Mouse (Mus musculus): ENCODE data around the gene Khdc1a. TPM values are rescaled to one million over a fixed set of nuclear protein-coding genes. Genes with fewer than 3 reads are reported as not detected.
A peak's percentile ranks its signal among the peaks of the same experiment; 100 is the strongest.
"Not testable (repeated sequence)": the region's sequence is repeated elsewhere in the genome, so short reads cannot be mapped to it uniquely, and the experiment has no call there.

Gene Khdc1a
- polyA plus RNA-seq, 1 experiment from 2014 or later: not detected

- ATAC-seq (ENCODE audit: insufficient read depth): no peak
- 72% methylated on average over 16 of the region's 16 CpGs for WGBS
Measured at GRCm38 (mm10) chr1:21333222-21333973, 16.0 kb upstream of the Khdc1a start.

GRCm38 (mm10) chr1:21335836-21336235 lies 13.6 kb upstream of the Khdc1a start:
- no peaks in the 10 kb centered on the region for H3K36me3 ChIP-seq (ENCODE audit: insufficient read depth)
- H3K4me1 ChIP-seq (ENCODE audit: insufficient read depth): no peaks in the 10 kb centered on the region
- H3K9me3 ChIP-seq (ENCODE audit: low read depth, low read length): no peaks in the 10 kb centered on the region
- H3K4me2 ChIP-seq: no peak overlapping the region
- ATAC-seq (ENCODE audit: insufficient read depth) (no peak), DNase-seq (no peak)
- no peak overlapping the region for H3K4me3 ChIP-seq (ENCODE audit: low read depth, low read length)
- no peak overlapping the region for H3K9ac ChIP-seq
- no peak for TF ChIP-seq CTCF (IDR thresholded peaks at IDR 0.05; ENCODE audit: low read depth)
- no peak overlapping the region for H3K27ac ChIP-seq (ENCODE audit: low read depth)
- no peaks in the 10 kb centered on the region for H3K27me3 ChIP-seq (ENCODE audit: insufficient read depth, low read length)

More at GRCm38 (mm10) chr1:21333222-21333973, 16.0 kb upstream of the Khdc1a start:
- DNase-seq: no peak
- H3K27me3 ChIP-seq (ENCODE audit: insufficient read depth, low read length): no peaks in the 10 kb centered on the region
- TF ChIP-seq CTCF (IDR thresholded peaks at IDR 0.05; ENCODE audit: low read depth): no peak
- H3K4me3 ChIP-seq (ENCODE audit: low read depth, low read length): no peak overlapping the region
- no peak overlapping the region for H3K9ac ChIP-seq
- H3K9me3 ChIP-seq (ENCODE audit: low read depth, low read length): no peaks in the 10 kb centered on the region
- no peaks in the 10 kb centered on the region for H3K4me1 ChIP-seq (ENCODE audit: insufficient read depth)
- H3K27ac ChIP-seq (ENCODE audit: low read depth): no peak overlapping the region
- H3K36me3 ChIP-seq (ENCODE audit: insufficient read depth): no peaks in the 10 kb centered on the region
- no peak overlapping the region for H3K4me2 ChIP-seq

- DNase-seq (no peak), ATAC-seq (ENCODE audit: insufficient read depth) (no peak)
- no peak overlapping the region for H3K27ac ChIP-seq (ENCODE audit: low read depth)
- no peak overlapping the region for H3K4me2 ChIP-seq
- H3K9ac ChIP-seq: no peak overlapping the region
- no peaks in the 10 kb centered on the region for H3K36me3 ChIP-seq (ENCODE audit: insufficient read depth)
- no peaks in the 10 kb centered on the region for H3K4me1 ChIP-seq (ENCODE audit: insufficient read depth)
- no peak for TF ChIP-seq CTCF (IDR thresholded peaks at IDR 0.05; ENCODE audit: low read depth)
- 97% methylated on average over 1 of the region's 1 CpGs for WGBS
- H3K27me3 ChIP-seq (ENCODE audit: insufficient read depth, low read length): no peaks in the 10 kb centered on the region
- no peaks in the 10 kb centered on the region for H3K9me3 ChIP-seq (ENCODE audit: low read depth, low read length)
- H3K4me3 ChIP-seq (ENCODE audit: low read depth, low read length): no peak overlapping the region
Measured at GRCm38 (mm10) chr1:21340745-21341144, 8.7 kb upstream of the Khdc1a start.

GRCm38 (mm10) chr1:21344253-21344652 lies 5.2 kb upstream of the Khdc1a start:
- no peak overlapping the region for H3K27ac ChIP-seq (ENCODE audit: low read depth)
- WGBS: 58% methylated on average over 4 of the region's 4 CpGs
- H3K27me3 ChIP-seq (ENCODE audit: insufficient read depth, low read length): no peaks in the 10 kb centered on the region
- TF ChIP-seq CTCF (IDR thresholded peaks at IDR 0.05; ENCODE audit: low read depth): peak; percentile 77
- no peak overlapping the region for H3K4me2 ChIP-seq
- H3K4me3 ChIP-seq (ENCODE audit: low read depth, low read length): no peak overlapping the region
- no peaks in the 10 kb centered on the region for H3K36me3 ChIP-seq (ENCODE audit: insufficient read depth)
- no peaks in the 10 kb centered on the region for H3K9me3 ChIP-seq (ENCODE audit: low read depth, low read length)
- no peak overlapping the region for H3K9ac ChIP-seq
- DNase-seq (peak; percentile 73), ATAC-seq (ENCODE audit: insufficient read depth) (0 out of 2 replicates have a peak, but pooled peaks have one; percentile 28)
- H3K4me1 ChIP-seq (ENCODE audit: insufficient read depth): no peaks in the 10 kb centered on the region

- not testable (repeated sequence) for H3K9me3 ChIP-seq (ENCODE audit: low read depth, low read length); H3K27me3 ChIP-seq (ENCODE audit: insufficient read depth, low read length); H3K4me2 ChIP-seq; H3K4me1 ChIP-seq (ENCODE audit: insufficient read depth); H3K4me3 ChIP-seq (ENCODE audit: low read depth, low read length); H3K27ac ChIP-seq (ENCODE audit: low read depth); H3K36me3 ChIP-seq (ENCODE audit: insufficient read depth); H3K9ac ChIP-seq; ATAC-seq (ENCODE audit: insufficient read depth); DNase-seq
- 73% methylated on average over 7 of the region's 7 CpGs for WGBS
Measured at GRCm38 (mm10) chr1:21344752-21345151, 4.7 kb upstream of the Khdc1a start.

- not testable (repeated sequence) for H3K9me3 ChIP-seq (ENCODE audit: low read depth, low read length); H3K4me3 ChIP-seq (ENCODE audit: low read depth, low read length); H3K27ac ChIP-seq (ENCODE audit: low read depth); H3K4me1 ChIP-seq (ENCODE audit: insufficient read depth); H3K9ac ChIP-seq; H3K36me3 ChIP-seq (ENCODE audit: insufficient read depth); H3K4me2 ChIP-seq; DNase-seq; H3K27me3 ChIP-seq (ENCODE audit: insufficient read depth, low read length); ATAC-seq (ENCODE audit: insufficient read depth)
- 68% methylated on average over 1 of the region's 1 CpGs for WGBS
Measured at GRCm38 (mm10) chr1:21368031-21368430, 18.6 kb downstream of the Khdc1a start, which contains the start of gene Khdc1c. Gene Khdc1c (plus strand): TSS chr1:21368331.

GRCm38 (mm10) chr1:21383256-21383655 lies 33.8 kb downstream of the Khdc1a start, which contains the start of gene Khdc1b:
Gene Khdc1b (plus strand): TSS chr1:21383556.
- no peak within 1 kb of the TSS for H3K27ac ChIP-seq (ENCODE audit: low read depth)
- ATAC-seq (ENCODE audit: insufficient read depth) (no peak), DNase-seq (no peak)
- no peaks in the 10 kb centered on the region for H3K36me3 ChIP-seq (ENCODE audit: insufficient read depth)
- H3K4me2 ChIP-seq: no peak within 1 kb of the TSS
- H3K4me3 ChIP-seq (ENCODE audit: low read depth, low read length): no peak within 1 kb of the TSS
- WGBS: 82% methylated on average over 1 of the region's 1 CpGs
- no peak within 1 kb of the TSS for H3K9ac ChIP-seq
- no peaks in the 10 kb centered on the region for H3K9me3 ChIP-seq (ENCODE audit: low read depth, low read length)
- TF ChIP-seq CTCF (IDR thresholded peaks at IDR 0.05; ENCODE audit: low read depth): no peak
- no peaks in the 10 kb centered on the region for H3K27me3 ChIP-seq (ENCODE audit: insufficient read depth, low read length)
- H3K4me1 ChIP-seq (ENCODE audit: insufficient read depth): no peaks in the 10 kb centered on the region

Measured in lung, embryonic 14.5 days (tissue).